Mouse (Mus musculus): ENCODE measurements around the gene Hint1.

DNA sequence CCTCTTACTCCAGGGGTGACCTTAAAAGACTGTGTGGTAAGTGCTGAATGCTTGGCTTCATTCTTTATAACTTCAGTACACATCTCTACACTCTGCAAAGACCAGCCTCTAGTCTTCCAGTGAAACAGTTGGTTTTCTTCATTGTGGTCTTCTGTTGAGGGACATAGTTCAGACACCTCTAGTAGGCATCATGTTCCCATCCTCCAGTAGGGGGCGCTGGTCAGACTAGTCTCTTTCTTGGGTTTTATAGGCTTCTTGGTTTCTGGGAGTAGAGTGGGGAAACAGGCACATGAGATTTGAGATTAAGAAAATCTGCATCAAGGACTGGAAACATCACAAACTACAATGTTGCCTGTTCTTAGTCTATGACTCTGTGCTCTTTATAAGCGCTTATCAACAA, 31.6 kb upstream of the Hint1 start:
- TF ChIP-seq CTCF (IDR thresholded peaks at IDR 0.05; ENCODE audit: extremely low read depth, insufficient read depth, low read length) (no peak), POLR2A (IDR thresholded peaks at IDR 0.05; ENCODE audit: extremely low read depth, insufficient read depth, low read length) (no peak)

Data from cortical plate, adult 2 months (tissue).